Mouse (Mus musculus) thymus, postnatal 36 days (tissue): ENCODE data around the gene Fastk.
A peak's percentile ranks its signal among the peaks of the same experiment; 100 is the strongest.

Experiments used
- DNase-seq, 2 experiments: peaks; one replicate each; pipeline ENCODE4 v3.0.0; 2022; ENCODE audit warnings: mixed read lengths in 2 of 2

Gene Fastk

GRCm38 (mm10) chr5:24452691-24453233, 7.7 kb upstream of the Fastk start:
- DNase-seq, result peak; percentile 36 to 55

DNA sequence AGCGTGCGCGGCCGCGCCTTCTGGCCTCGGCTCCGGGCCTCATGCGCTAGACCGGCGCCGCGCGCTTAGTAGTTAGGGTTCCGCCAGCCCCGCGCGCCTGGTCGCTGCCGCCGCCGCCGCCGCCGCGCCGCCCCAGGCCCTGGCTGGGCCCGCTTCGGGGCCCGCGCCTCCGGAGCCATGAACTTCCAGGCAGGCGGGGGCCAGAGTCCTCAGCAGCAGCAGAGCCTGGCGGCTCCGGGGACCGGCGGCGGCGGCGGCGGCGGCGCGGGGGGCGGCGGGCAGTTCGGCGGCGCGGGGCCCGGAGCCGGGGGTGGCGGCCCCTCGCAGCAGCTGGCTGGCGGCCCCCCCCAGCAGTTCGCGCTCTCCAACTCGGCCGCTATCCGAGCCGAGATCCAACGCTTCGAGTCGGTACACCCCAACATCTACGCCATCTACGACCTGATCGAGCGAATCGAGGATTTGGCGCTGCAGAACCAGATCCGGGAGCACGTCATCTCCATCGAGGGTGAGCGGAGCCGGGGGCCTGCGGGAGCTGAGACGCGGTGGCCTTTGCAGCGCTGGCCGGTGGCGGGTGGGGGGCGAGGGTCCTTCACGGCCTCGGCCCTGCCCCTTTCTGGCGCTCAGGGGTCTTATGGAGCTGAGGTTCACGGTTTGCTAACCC, 7.1 kb upstream of the Fastk start, which contains the start of gene Agap3:
TSS of gene Agap3 (plus strand) at position 148 of the 661 bp plus-strand sequence.
- DNase-seq, result peak; percentile 43 to 59

GRCm38 (mm10) chr5:24451264-24452029, 6.4 kb upstream of the Fastk start:
- DNase-seq, result peak; percentile 82 to 88

DNA sequence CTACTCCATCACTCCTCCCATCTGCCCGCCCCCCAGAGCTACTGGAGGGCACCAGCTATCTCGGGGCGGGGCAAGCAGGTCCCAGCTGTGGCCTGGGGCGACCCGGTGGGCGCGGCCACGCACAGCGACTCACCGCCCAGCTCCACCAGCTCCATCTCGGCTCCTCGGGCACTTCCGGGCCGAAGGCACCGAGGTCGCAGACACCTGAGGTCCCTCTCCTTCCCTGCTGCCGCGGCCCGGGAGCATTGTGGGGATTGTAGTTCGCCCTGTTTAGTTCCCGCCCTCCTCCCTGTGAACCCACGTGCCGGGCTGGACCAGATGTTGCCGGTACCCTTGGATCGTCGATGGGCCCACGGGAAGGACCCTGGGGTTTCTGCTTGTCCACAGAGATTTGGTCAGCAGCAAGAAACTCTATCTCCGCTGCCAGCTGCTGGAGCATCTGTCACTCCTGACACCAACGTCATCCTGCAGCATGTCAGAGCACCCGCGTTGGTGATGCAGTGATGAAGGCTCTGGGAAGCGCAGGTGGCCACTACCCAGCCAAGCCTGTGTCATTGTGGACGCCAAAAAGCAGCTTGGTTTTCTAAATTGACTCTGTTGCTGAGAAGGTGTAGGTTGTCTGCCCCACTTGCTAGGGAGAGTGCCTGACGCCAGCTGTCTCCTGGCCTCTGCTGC, 2.7 kb upstream of the Fastk start, which contains the start of gene Tmub1:
TSS of gene Tmub1 (minus strand) at position 231 of the 675 bp plus-strand sequence.
- peak; percentile 83 to 92 for DNase-seq

DNA sequence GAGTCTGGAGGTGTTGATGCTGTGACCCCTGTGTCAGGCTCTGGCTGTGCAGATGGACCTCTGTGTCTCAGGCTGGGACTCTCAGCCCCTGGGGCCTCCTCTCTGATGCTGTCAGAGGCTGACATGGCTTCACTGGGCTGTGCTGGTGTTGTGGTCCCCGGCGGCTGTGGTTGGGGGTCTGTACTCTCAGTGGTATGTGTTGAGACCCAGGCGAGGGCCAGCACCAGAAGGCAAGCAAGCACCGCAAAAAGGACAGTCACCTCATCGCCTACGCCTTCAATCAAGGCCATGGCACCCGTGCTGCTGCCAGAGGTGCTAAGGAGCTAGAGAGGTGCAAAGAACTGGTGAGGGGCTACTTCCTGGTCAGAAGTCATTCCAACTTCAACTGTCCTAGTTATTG, 1.5 kb upstream of the Fastk start:
- no peak for DNase-seq

GRCm38 (mm10) chr5:24445428-24446080, 467 bp upstream of the Fastk start:
- no peak for DNase-seq

- no peak for DNase-seq
Observed at GRCm38 (mm10) chr5:24443927-24444326, 1.2 kb downstream of the Fastk start.

- DNase-seq, result no peak
Observed at GRCm38 (mm10) chr5:24443204-24443603, 1.9 kb downstream of the Fastk start.

GRCm38 (mm10) chr5:24442029-24442428, 3.1 kb downstream of the Fastk start:
- peak in 1 of 2 experiments; percentile 47 for DNase-seq

DNA sequence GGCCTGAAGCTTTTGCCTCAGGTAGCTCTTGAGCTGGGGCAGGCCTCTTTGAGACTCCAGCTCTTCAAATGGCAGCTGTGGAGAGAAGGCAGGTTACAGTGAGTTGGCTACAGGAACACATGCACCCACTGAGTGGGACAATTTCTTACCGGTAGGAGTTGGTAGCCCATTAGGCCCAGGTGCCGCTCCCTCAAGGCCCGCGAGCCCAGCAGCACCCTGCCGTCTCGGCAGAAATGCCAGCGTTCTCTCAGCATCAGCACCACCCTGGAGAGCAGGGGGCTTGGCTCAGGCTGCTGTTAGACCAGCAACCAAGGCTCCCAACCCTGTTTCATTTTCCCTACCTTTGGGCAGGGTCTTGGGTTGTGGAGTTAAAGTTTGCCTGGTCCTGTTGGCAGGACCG, 3.9 kb downstream of the Fastk start:
- no peak for DNase-seq

GRCm38 (mm10) chr5:24433993-24434392, 11.1 kb downstream of the Fastk start:
- no peak for DNase-seq

- DNase-seq, result no peak
Observed at GRCm38 (mm10) chr5:24428596-24428995, 16.5 kb downstream of the Fastk start.

DNA sequence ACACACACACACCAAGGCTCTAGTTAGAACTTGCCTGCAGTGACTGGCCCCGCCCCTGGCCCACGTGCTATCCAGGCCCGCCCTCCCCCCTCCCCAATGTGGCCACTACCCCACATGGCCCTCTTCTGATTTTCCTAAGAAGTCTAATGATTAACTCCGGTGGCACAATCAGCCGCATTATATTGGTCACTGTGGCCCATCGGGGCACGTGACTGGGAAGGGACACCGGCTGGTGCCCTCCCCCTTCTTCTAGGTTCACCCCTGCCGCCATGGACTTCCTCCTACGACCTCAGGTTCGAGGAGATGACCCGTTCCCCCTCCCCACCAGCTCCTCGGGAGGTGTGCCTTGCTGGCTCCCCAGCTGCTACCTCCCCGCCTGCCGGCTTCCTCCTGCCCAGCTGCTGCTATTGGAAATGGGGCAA, 17.1 kb downstream of the Fastk start:
- DNase-seq, result no peak

DNA sequence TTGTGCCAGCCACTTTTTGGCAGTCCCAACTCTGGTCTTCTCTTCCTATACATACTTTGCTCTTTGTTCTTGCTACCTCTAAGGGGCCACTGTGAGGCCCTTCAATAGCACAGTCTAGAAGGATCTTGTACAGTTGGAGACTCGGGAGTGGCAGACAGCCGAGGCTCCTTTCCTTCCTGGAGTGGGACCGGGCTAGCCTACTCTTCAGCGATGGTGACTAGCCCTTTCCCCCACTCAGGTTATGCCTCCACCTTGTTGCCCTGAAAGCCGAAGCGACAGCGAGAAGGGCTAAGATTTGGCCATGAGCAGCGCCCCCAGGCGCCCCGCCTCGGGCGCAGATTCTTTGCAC, 17.8 kb downstream of the Fastk start:
- no peak for DNase-seq

DNA sequence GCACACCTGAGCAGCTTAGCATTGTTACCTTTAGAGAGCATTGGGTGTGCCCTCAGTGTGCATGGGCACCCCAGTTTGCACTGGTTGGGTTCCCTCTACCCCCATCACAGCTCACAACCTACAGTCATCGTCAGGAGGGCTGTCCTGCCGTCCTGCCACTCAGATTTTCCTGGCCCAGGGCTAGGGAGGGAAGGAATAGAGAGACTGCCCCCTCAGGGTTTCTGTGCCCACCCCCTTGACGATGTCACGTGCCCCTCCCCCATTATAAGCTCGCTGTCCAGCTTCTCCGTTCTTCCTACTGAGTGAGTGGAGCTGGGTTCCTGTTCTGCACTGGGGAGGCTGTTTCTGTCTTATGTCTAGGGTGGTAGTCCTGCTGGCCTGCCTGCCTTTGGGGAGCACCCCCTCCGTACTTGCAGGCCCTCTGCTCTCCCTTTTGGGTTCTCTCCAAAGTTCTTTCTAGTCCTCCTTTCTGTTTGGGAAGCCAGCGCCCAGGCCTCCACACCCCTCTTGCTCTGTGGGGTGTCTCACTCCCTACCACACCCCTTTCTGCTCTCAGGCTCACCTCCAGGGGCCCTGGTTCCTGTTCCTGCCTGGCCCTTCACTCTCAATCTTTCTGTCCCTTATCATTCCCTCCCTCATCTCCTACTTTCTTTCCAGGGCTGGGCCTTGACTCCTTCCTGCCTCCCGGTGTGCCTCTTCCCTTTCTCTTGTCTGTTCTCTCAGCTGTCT, 18.4 kb downstream of the Fastk start:
- DNase-seq, result no peak

- peak in 1 of 2 experiments; percentile 51 for DNase-seq
Observed at GRCm38 (mm10) chr5:24426037-24426432, 19.1 kb downstream of the Fastk start.

- DNase-seq, result peak; percentile 75 to 79
Observed at GRCm38 (mm10) chr5:24425421-24426036, 19.6 kb downstream of the Fastk start.

- peak; percentile 85 to 90 for DNase-seq
Observed at GRCm38 (mm10) chr5:24424861-24425411, 20.2 kb downstream of the Fastk start.

DNA sequence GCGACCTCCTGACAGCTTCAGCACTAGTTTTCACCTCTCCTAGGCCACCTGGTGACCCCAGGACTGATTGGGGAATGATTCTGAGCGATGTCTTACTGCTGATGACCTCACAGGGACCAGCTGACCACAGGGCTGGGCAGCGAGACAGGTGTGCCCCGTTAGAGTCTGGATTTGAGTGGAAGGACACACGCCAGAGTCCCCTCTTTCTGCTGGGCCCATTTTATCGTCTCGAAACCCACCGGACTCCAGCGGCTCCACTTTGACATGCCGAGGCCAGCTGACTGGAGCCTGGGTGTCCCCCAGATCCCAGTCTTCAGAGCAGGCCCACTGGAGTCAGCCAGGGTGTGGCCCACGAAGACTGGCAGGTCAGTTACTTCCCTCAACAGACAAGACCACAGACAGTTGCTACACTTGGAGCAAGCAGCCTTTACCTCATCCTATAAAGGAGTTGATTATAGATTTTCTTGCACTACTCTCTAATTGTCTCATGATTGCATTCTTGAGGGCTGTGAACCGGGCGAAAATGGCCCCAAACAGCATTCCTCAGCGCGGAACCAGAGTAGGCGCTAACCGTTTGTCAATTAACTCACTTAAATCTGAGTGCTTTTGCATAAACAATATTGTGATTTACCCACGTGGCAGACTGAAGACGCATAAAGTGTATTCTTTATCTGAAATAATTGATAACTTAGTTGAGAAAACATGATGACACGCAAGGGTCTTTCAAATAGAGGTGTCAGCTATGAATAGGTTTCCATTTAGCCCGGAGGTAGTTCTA, 20.9 kb downstream of the Fastk start:
- no peak for DNase-seq
